Comparison of ENCODE assay signal across 11 mouse cellular contexts in genomic region chr6:134183592-134184342, GRCm38 (mm10).
A peak's percentile ranks its signal among the peaks of the same experiment; 100 is the strongest.
DNase-seq lines count a peak whose midpoint lies in the region; ATAC-seq and TF ChIP-seq lines count a peak whose summit lies in the region.
"Had no signal": no experiment of that assay in that cellular context is flagged by ENCODE, and none has a peak within 500 bp of the region (broad histone marks: within the 10 kb centered on the region; RNA-seq: fewer than 3 reads in every experiment).

No protein-coding gene starts in this region.

- no peak overlapping the region for H3K4me3 ChIP-seq in heart, embryonic 12.5 days
- H3K4me3 ChIP-seq in liver, embryonic 14.5 days (ENCODE audit: insufficient read depth in 1 of 2, low read depth in 2 of 2, low read length in 2 of 2): no peak overlapping the region
- H3K4me3 ChIP-seq: midbrain, embryonic 15.5 days had no signal

- TF ChIP-seq EP300 in liver, embryonic 14.5 days (IDR thresholded peaks at IDR 0.05; ENCODE audit: low read depth): no peak

- H3K27ac ChIP-seq in heart, embryonic 12.5 days (ENCODE audit: poor library complexity, severe bottlenecking): peak overlapping the region; percentile 95
- no peak overlapping the region for H3K27ac ChIP-seq in liver, embryonic 14.5 days
- H3K27ac ChIP-seq: midbrain, embryonic 15.5 days had no signal

- no peak overlapping the region for H3K4me2 ChIP-seq in heart, embryonic 12.5 days
- no peak overlapping the region for H3K4me2 ChIP-seq in liver, embryonic 14.5 days (ENCODE audit: low read depth)
- H3K4me2 ChIP-seq: midbrain, embryonic 15.5 days had no signal

- H3K9me3 ChIP-seq in heart, embryonic 12.5 days (replicated peaks): no peaks in the 10 kb centered on the region
- H3K9me3 ChIP-seq in liver, embryonic 14.5 days (ENCODE audit: control insufficient read depth, low read length): no peaks in the 10 kb centered on the region
- H3K9me3 ChIP-seq: midbrain, embryonic 15.5 days had no signal

- no peak for DNase-seq in heart, adult 9 months (ENCODE audit: low spot score in 2 of 2)
- DNase-seq in liver, embryonic 14.5 days (ENCODE audit: low read depth in 3 of 3, low spot score in 3 of 3): no peak
- no peak for DNase-seq in liver
- peak; percentile 30 for DNase-seq in CD4-positive, CD25-positive, alpha-beta regulatory T cell, adult 2 months (ENCODE audit: low read depth, low spot score)
- DNase-seq in induced T-regulatory cell, adult 2 months (ENCODE audit: low read depth): peak; percentile 47
- DNase-seq in ovary, postnatal 14 days (ENCODE audit: low spot score): no peak
- DNase-seq: cerebellum, postnatal 36 days; kidney, postnatal 14 days; layer of hippocampus, postnatal 36 days had no signal

- WGBS in heart, embryonic 12.5 days: 66% methylated on average over 11 of the region's 11 CpGs
- 46% methylated on average over 11 of the region's 11 CpGs for WGBS in liver, embryonic 14.5 days (ENCODE audit: insufficient replicate concordance)

- no peak overlapping the region for H3K9ac ChIP-seq in heart, embryonic 12.5 days
- no peak overlapping the region for H3K9ac ChIP-seq in liver, embryonic 14.5 days (replicated peaks)
- H3K9ac ChIP-seq: midbrain, embryonic 15.5 days had no signal

- TF ChIP-seq CTCF in liver, embryonic 14.5 days (IDR thresholded peaks at IDR 0.05; ENCODE audit: low read depth): 0 out of 2 replicates have a peak, but pooled peaks have one; percentile 10

- ATAC-seq in heart, embryonic 12.5 days (ENCODE audit: insufficient number of reproducible peaks, low FRiP score): no peak
- ATAC-seq in liver, embryonic 14.5 days (ENCODE audit: insufficient read depth): no peak
- ATAC-seq: midbrain, embryonic 15.5 days had no signal

- H3K4me1 ChIP-seq in heart, embryonic 12.5 days (replicated peaks): peaks cover 87% of the 10 kb centered on the region
- peaks cover 8 to 34% of the 10 kb centered on the region in 2 experiments for H3K4me1 ChIP-seq in liver, embryonic 14.5 days (replicated peaks; ENCODE audit: control insufficient read depth in 2 of 2, insufficient read depth in 2 of 2, low read length in 1 of 2)
- H3K4me1 ChIP-seq: midbrain, embryonic 15.5 days had no signal

- H3K27me3 ChIP-seq in heart, embryonic 12.5 days (replicated peaks): no peaks in the 10 kb centered on the region
- no peaks in the 10 kb centered on the region for H3K27me3 ChIP-seq in liver, embryonic 14.5 days (ENCODE audit: control insufficient read depth, insufficient read depth, low read length)
- H3K27me3 ChIP-seq: midbrain, embryonic 15.5 days had no signal

- no peaks in the 10 kb centered on the region for H3K36me3 ChIP-seq in heart, embryonic 12.5 days
- H3K36me3 ChIP-seq in liver, embryonic 14.5 days (replicated peaks; ENCODE audit: control insufficient read depth, insufficient read depth, low read depth): no peaks in the 10 kb centered on the region
- H3K36me3 ChIP-seq: midbrain, embryonic 15.5 days had no signal

Comparison
In these comparisons a context has a peak if more than half of its experiments do, and no peak if none do; other contexts are left out.
1. DNase-seq: peak in CD4-positive, CD25-positive, alpha-beta regulatory T cell, adult 2 months (single experiment) and induced T-regulatory cell, adult 2 months (single experiment); none in heart, adult 9 months (0 of 2), liver, embryonic 14.5 days (0 of 3), liver (single experiment) and ovary, postnatal 14 days (single experiment).